In genomic region chr17:9756675-9757074, GRCm38 (mm10) we compare ENCODE assay signal across 9 mouse cellular contexts.
DNase-seq lines count a peak whose midpoint lies in the region; ATAC-seq and TF ChIP-seq lines count a peak whose summit lies in the region.
"Had no signal": no experiment of that assay in that cellular context is flagged by ENCODE, and none has a peak within 500 bp of the region (broad histone marks: within the 10 kb centered on the region; RNA-seq: fewer than 3 reads in every experiment).

No protein-coding gene starts in this region.

- no peak overlapping the region for H3K4me2 ChIP-seq in forebrain, postnatal 0 days (ENCODE audit: low read depth)
- H3K4me2 ChIP-seq in forebrain, embryonic 12.5 days, result no peak overlapping the region

- H3K27me3 ChIP-seq in forebrain, postnatal 0 days (ENCODE audit: insufficient read depth, low read length), result no peaks in the 10 kb centered on the region
- H3K27me3 ChIP-seq in forebrain, embryonic 12.5 days, result 0 out of 2 replicates have a peak, but pooled peaks cover 3% of the 10 kb centered on the region
- H3K27me3 ChIP-seq in testis, adult 2 months (ENCODE audit: control insufficient read depth, insufficient read depth, low read length), result no peaks in the 10 kb centered on the region
- H3K27me3 ChIP-seq: Patski had no signal

- H3K36me3 ChIP-seq in forebrain, postnatal 0 days (ENCODE audit: insufficient read depth), result no peaks in the 10 kb centered on the region
- H3K36me3 ChIP-seq in forebrain, embryonic 12.5 days (replicated peaks), result no peaks in the 10 kb centered on the region
- H3K36me3 ChIP-seq in testis, adult 2 months (ENCODE audit: control insufficient read depth, insufficient read depth, low read length), result no peaks in the 10 kb centered on the region

- H3K4me1 ChIP-seq in forebrain, postnatal 0 days (ENCODE audit: insufficient read depth), result no peaks in the 10 kb centered on the region
- peaks cover 21% of the 10 kb centered on the region for H3K4me1 ChIP-seq in forebrain, embryonic 12.5 days
- H3K4me1 ChIP-seq in testis, adult 2 months (ENCODE audit: control insufficient read depth, insufficient read depth, low read length), result peaks cover 3% of the 10 kb centered on the region; the same call in 1 of the 2 replicates
- 0 out of 2 replicates have a peak, but pooled peaks cover 2% of the 10 kb centered on the region for H3K4me1 ChIP-seq in lung, adult 2 months (ENCODE audit: control insufficient read depth, insufficient read depth, low read length)

- no peak for TF ChIP-seq CTCF in forebrain, postnatal 0 days (IDR thresholded peaks at IDR 0.05; ENCODE audit: low read depth)
- no peak for TF ChIP-seq CTCF in testis, adult 2 months (IDR thresholded peaks at IDR 0.05; ENCODE audit: control insufficient read depth, insufficient read depth, insufficient replicate concordance, low read depth, low read length)
- no peak for TF ChIP-seq CTCF in lung, adult 2 months (IDR thresholded peaks at IDR 0.05; ENCODE audit: insufficient read depth, low read length)

- no peaks in the 10 kb centered on the region for H3K9me3 ChIP-seq in forebrain, postnatal 0 days (ENCODE audit: low read length)
- H3K9me3 ChIP-seq in forebrain, embryonic 12.5 days, result no peaks in the 10 kb centered on the region

- intact Hi-C loops in left cerebral cortex, postnatal 14 days (cut with DNase I), result loop anchor here (10.0 kb wide), 1 partner anchor 722 kb away; no protein-coding TSS in a partner anchor

- no peak for ATAC-seq in forebrain, postnatal 0 days
- ATAC-seq in forebrain, embryonic 12.5 days (ENCODE audit: low FRiP score), result no peak
- ATAC-seq: Patski had no signal

- WGBS in forebrain, postnatal 0 days, result 71% methylated on average over 12 of the region's 12 CpGs
- 87% methylated on average over 12 of the region's 12 CpGs for WGBS in forebrain, embryonic 12.5 days
- 51% methylated on average over 12 of the region's 12 CpGs for WGBS in lung, adult 2 months

- no peak overlapping the region for H3K9ac ChIP-seq in forebrain, postnatal 0 days
- H3K9ac ChIP-seq in forebrain, embryonic 12.5 days, result no peak overlapping the region

- no peak overlapping the region for H3K4me3 ChIP-seq in forebrain, postnatal 0 days (ENCODE audit: low read depth, low read length)
- no peak overlapping the region for H3K4me3 ChIP-seq in forebrain, embryonic 12.5 days (replicated peaks)
- H3K4me3 ChIP-seq in testis, adult 2 months (ENCODE audit: control insufficient read depth, low read depth, low read length), result peak overlapping the region; percentile 17
- no peak overlapping the region for H3K4me3 ChIP-seq in lung, adult 2 months (replicated peaks; ENCODE audit: extremely low read depth, low read depth, low read length)

- no peak for DNase-seq in forebrain, postnatal 0 days
- no peak for DNase-seq in testis, postnatal 14 days (ENCODE audit: low spot score)
- peak; percentile 25 for DNase-seq in lung, adult 2 months
- no peak for DNase-seq in left cerebral cortex, postnatal 14 days (ENCODE audit: low spot score in 2 of 2)
- no peak for DNase-seq in embryo, embryonic 10 days (ENCODE audit: low spot score)
- DNase-seq in retina, postnatal 1 day, result no peak

- H3K27ac ChIP-seq in forebrain, postnatal 0 days (ENCODE audit: low read depth, low read length), result 0 out of 2 replicates have a peak overlapping the region, but pooled peaks have one; percentile 5
- H3K27ac ChIP-seq in forebrain, embryonic 12.5 days, result no peak overlapping the region
- no peak overlapping the region for H3K27ac ChIP-seq in testis, adult 2 months (ENCODE audit: control insufficient read depth, insufficient read depth, low read depth, low read length)

- no peak for TF ChIP-seq POLR2A in testis, adult 2 months (IDR thresholded peaks at IDR 0.05; ENCODE audit: control insufficient read depth, low read depth, low read length)
- no peak for TF ChIP-seq POLR2A in lung, adult 2 months (IDR thresholded peaks at IDR 0.05; ENCODE audit: borderline replicate concordance, extremely low read depth, low read depth, low read length)
